Mouse (Mus musculus): ENCODE results near the gene Macrod1.

Gene Macrod1

GRCm38 (mm10) chr19:7225096-7225690 is 168.6 kb downstream of the Macrod1 start:
- intact Hi-C loops (cut with DNase I): no loop called here

GRCm38 (mm10) chr19:7226511-7226914 is 169.9 kb downstream of the Macrod1 start:
- intact Hi-C loops (cut with DNase I): no loop called here

GRCm38 (mm10) chr19:7234537-7235221 is 178.1 kb downstream of the Macrod1 start:
- intact Hi-C loops (cut with DNase I): loop anchor here (5.0 to 10.0 kb wide), 2 partner anchors 110 to 183 kb away; partner anchors contain the start of genes 2700081O15Rik and Mark2

- intact Hi-C loops (cut with DNase I): loop anchor here (10.0 kb wide), 1 partner anchor 109 kb away; the partner anchor contains the start of gene Mark2
Observed at GRCm38 (mm10) chr19:7235461-7235860, 178.9 kb downstream of the Macrod1 start.

- intact Hi-C loops (cut with DNase I): loop anchor here (10.0 kb wide), 1 partner anchor 109 kb away; the partner anchor contains the start of gene Mark2
Observed at GRCm38 (mm10) chr19:7236011-7236410, 179.4 kb downstream of the Macrod1 start.

GRCm38 (mm10) chr19:7236742-7237141 is 180.1 kb downstream of the Macrod1 start:
- intact Hi-C loops (cut with DNase I): loop anchor here (10.0 kb wide), 1 partner anchor 108 kb away; the partner anchor contains the start of gene Mark2

GRCm38 (mm10) chr19:7239574-7239973 is 183.0 kb downstream of the Macrod1 start:
- intact Hi-C loops (cut with DNase I): loop anchor here (10.0 kb wide), 1 partner anchor 105 kb away; the partner anchor contains the start of gene Mark2

- intact Hi-C loops (cut with DNase I): no loop called here
Observed at GRCm38 (mm10) chr19:7240291-7240690, 183.7 kb downstream of the Macrod1 start.

GRCm38 (mm10) chr19:7240782-7241690 is 184.4 kb downstream of the Macrod1 start, which contains the start of gene Naa40:
Gene Naa40 (minus strand): TSS chr19:7241183.
- intact Hi-C loops (cut with DNase I): no loop called here

- intact Hi-C loops (cut with DNase I): no loop called here
Observed at GRCm38 (mm10) chr19:7246021-7246420, 189.4 kb downstream of the Macrod1 start.

Data from adrenal gland (tissue).